Mouse (Mus musculus): ENCODE measurements around the gene Pax1.

Gene Pax1

GRCm38 (mm10) chr2:147372947-147373666 is 11.4 kb downstream of the Pax1 start:
- no peak for DNase-seq (ENCODE audit: low read depth)

DNA sequence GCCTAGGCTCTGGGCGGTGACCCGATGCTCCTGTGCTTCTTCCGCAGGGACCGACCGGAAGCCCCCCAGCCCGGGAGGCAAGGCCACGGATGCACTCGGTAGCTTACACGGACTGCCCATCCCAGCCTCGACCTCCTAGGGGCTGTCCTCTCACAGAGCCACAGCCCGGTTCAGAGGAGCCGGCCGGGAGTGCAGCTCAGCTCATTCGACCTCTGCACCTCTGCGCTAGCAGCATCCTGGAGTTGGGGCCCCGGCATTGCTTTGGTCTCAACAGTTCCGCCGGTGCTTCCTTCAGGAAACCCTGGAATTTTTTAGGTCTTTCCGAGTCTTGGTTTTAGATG is 11.9 kb downstream of the Pax1 start:
- DNase-seq (ENCODE audit: low read depth): no peak

- no peak for DNase-seq (ENCODE audit: low read depth)
These were observed 12.5 kb downstream of the Pax1 start for GRCm38 (mm10) chr2:147374245-147374644.

GRCm38 (mm10) chr2:147375019-147375715 is 13.4 kb downstream of the Pax1 start:
- no peak for DNase-seq (ENCODE audit: low read depth)

GRCm38 (mm10) chr2:147378934-147379333 is 17.2 kb downstream of the Pax1 start:
- DNase-seq (ENCODE audit: low read depth): peak; percentile 72

DNA sequence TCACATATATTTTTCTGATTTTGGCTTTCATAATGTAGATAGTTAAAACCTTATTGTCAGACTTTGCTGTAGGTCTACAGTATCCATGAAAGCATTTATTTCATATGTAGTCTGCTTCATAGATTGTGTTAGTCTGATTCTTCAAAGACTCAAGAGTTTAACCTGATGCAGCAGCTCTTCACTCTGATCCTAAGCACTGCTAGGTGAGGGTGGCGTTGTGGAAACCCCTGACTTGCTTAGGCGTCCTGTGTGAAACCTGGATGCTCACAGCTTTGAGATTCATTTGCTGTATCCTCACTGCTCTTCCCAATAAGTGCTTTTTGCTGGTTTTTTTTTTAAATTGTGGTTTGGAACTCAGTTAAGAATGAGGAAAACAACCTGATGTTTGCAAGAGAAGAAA is 21.6 kb downstream of the Pax1 start:
- DNase-seq (ENCODE audit: low read depth): no peak

DNA sequence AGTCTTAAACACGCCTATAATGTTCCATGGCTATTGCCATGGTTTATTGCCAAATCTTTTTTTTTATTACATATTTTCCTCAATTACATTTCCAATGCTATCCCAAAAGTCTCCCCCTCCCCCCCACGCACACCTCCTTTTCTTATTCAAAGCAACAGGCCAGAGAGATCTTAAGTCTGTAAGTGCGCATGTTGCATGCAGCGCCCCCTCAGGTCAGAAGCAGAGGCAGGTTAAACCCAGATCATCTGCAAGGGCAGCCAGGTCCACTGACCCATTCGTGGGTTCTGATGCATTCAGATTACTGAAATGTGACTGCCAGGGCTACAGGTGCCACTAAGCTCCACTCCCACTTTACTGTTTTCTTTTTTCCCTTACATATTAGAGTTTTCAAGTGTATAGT is 25.2 kb downstream of the Pax1 start:
- no peak for DNase-seq (ENCODE audit: low read depth)

DNA sequence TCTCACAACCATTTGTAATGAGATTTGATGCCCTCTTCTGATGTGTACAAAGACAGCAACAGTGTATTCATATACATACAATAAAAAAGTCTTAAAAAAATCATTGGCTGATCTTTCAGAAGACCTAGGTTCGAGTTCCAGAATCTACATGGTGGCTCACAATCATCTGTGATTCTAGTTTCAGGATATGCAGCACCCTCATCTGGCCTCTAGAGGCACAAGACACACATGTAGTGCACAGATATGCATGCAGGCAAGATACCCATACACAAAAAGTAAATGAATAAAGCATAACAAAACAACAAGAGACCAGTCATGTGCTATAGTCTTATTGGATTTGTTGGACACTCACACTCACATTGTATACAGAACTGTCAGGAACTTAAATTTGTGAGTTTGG is 47.6 kb downstream of the Pax1 start:
- no peak for DNase-seq (ENCODE audit: low read depth)

GRCm38 (mm10) chr2:147415037-147415436 is 53.3 kb downstream of the Pax1 start:
- no peak for DNase-seq (ENCODE audit: low read depth)

GRCm38 (mm10) chr2:147424582-147425255 is 63.0 kb downstream of the Pax1 start:
- no peak for DNase-seq (ENCODE audit: low read depth)

GRCm38 (mm10) chr2:147429607-147430356 is 68.1 kb downstream of the Pax1 start:
- no peak for DNase-seq (ENCODE audit: low read depth)

GRCm38 (mm10) chr2:147433120-147433519 is 71.4 kb downstream of the Pax1 start:
- DNase-seq (ENCODE audit: low read depth): peak; percentile 50

Measured in NIH3T3 (cell line).